Mouse (Mus musculus): Measurements from ENCODE around the gene Hsd3b6. TPM values are rescaled to one million over a fixed set of nuclear protein-coding genes. Genes with fewer than 3 reads are reported as not detected.

Hsd3b6 gene
- polyA plus RNA-seq (2014; fragmentation: Nextera tagmentation; extraction: Ambion mirVana) = 29.0 and 32.1 TPM in 2 replicates

- ATAC-seq (replicated peaks; ENCODE audit: low FRiP score) (peak; percentile 76), DNase-seq (ENCODE audit: low spot score) (no peak)
- Histone ChIP-seq H3K4me2 (no peak within 1 kb of the TSS), H3K9me3 (ENCODE audit: control insufficient read depth, low read length) (no peaks in the 10 kb centered on the region), H3K4me1 (replicated peaks; ENCODE audit: control insufficient read depth, insufficient read depth, low read length) (no peaks in the 10 kb centered on the region), H3K9ac (ENCODE audit: low read depth, low read length) (no peak within 1 kb of the TSS), H3K27ac (ENCODE audit: low read depth, low read length) (no peak within 1 kb of the TSS), H3K36me3 (ENCODE audit: control insufficient read depth, insufficient read depth, low read length) (no peaks in the 10 kb centered on the region), H3K4me3 (ENCODE audit: low read depth, low read length) (no peak within 1 kb of the TSS), H3K27me3 (replicated peaks; ENCODE audit: control insufficient read depth, insufficient read depth, low read length) (no peaks in the 10 kb centered on the region)
- WGBS = 60% methylated on average over 6 of the region's 6 CpGs
Measured at GRCm38 (mm10) chr3:98814101-98814670, at the start of gene Hsd3b6. Hsd3b6 (minus strand) TSS chr3:98814443.

GRCm38 (mm10) chr3:98862800-98863199 lies 48.6 kb upstream of the Hsd3b6 start:
- Histone ChIP-seq H3K36me3 (ENCODE audit: control insufficient read depth, insufficient read depth, low read length) (no peaks in the 10 kb centered on the region), H3K27me3 (replicated peaks; ENCODE audit: control insufficient read depth, insufficient read depth, low read length) (no peaks in the 10 kb centered on the region), H3K27ac (ENCODE audit: low read depth, low read length) (no peak overlapping the region), H3K4me3 (ENCODE audit: low read depth, low read length) (no peak overlapping the region), H3K4me1 (replicated peaks; ENCODE audit: control insufficient read depth, insufficient read depth, low read length) (no peaks in the 10 kb centered on the region), H3K4me2 (no peak overlapping the region), H3K9ac (ENCODE audit: low read depth, low read length) (no peak overlapping the region), H3K9me3 (ENCODE audit: control insufficient read depth, low read length) (no peaks in the 10 kb centered on the region)
- DNase-seq (ENCODE audit: low spot score) = no peak
- WGBS = 79% methylated on average over 1 of the region's 1 CpGs
- ATAC-seq (replicated peaks; ENCODE audit: low FRiP score) = no peak

GRCm38 (mm10) chr3:98859576-98859975 lies 45.3 kb upstream of the Hsd3b6 start, which contains the start of gene Hsd3b1:
Hsd3b1 (minus strand) TSS chr3:98859794.
- WGBS = 83% methylated on average over 3 of the region's 3 CpGs
- Histone ChIP-seq H3K4me3 (ENCODE audit: low read depth, low read length) (no peak within 1 kb of the TSS), H3K4me1 (replicated peaks; ENCODE audit: control insufficient read depth, insufficient read depth, low read length) (peaks cover 7% of the 10 kb centered on the region), H3K4me2 (peak within 1 kb of the TSS; percentile 1; the same call in 1 of the 2 replicates), H3K27ac (ENCODE audit: low read depth, low read length) (peak within 1 kb of the TSS; percentile 21; the same call in 1 of the 2 replicates), H3K9ac (ENCODE audit: low read depth, low read length) (no peak within 1 kb of the TSS), H3K27me3 (replicated peaks; ENCODE audit: control insufficient read depth, insufficient read depth, low read length) (no peaks in the 10 kb centered on the region), H3K9me3 (ENCODE audit: control insufficient read depth, low read length) (no peaks in the 10 kb centered on the region), H3K36me3 (ENCODE audit: control insufficient read depth, insufficient read depth, low read length) (no peaks in the 10 kb centered on the region)
- DNase-seq (ENCODE audit: low spot score) (no peak), ATAC-seq (replicated peaks; ENCODE audit: low FRiP score) (no peak)

GRCm38 (mm10) chr3:98858051-98858450 lies 43.8 kb upstream of the Hsd3b6 start:
- H3K4me2 ChIP-seq = peak overlapping the region; percentile 20; the same call in 1 of the 2 replicates
- H3K9me3 ChIP-seq (ENCODE audit: control insufficient read depth, low read length) = no peaks in the 10 kb centered on the region
- no peak for ATAC-seq (replicated peaks; ENCODE audit: low FRiP score)
- H3K36me3 ChIP-seq (ENCODE audit: control insufficient read depth, insufficient read depth, low read length) = no peaks in the 10 kb centered on the region
- H3K27ac ChIP-seq (ENCODE audit: low read depth, low read length) = peak overlapping the region; percentile 48
- H3K9ac ChIP-seq (ENCODE audit: low read depth, low read length) = no peak overlapping the region
- DNase-seq (ENCODE audit: low spot score) = no peak
- no peak overlapping the region for H3K4me3 ChIP-seq (ENCODE audit: low read depth, low read length)
- H3K4me1 ChIP-seq (replicated peaks; ENCODE audit: control insufficient read depth, insufficient read depth, low read length) = peaks cover 11% of the 10 kb centered on the region
- no peaks in the 10 kb centered on the region for H3K27me3 ChIP-seq (replicated peaks; ENCODE audit: control insufficient read depth, insufficient read depth, low read length)
- 34% methylated on average over 2 of the region's 2 CpGs for WGBS

GRCm38 (mm10) chr3:98856892-98857291 lies 42.6 kb upstream of the Hsd3b6 start:
- Histone ChIP-seq H3K9ac (ENCODE audit: low read depth, low read length) (no peak overlapping the region), H3K27ac (ENCODE audit: low read depth, low read length) (peak overlapping the region; percentile 68), H3K36me3 (ENCODE audit: control insufficient read depth, insufficient read depth, low read length) (no peaks in the 10 kb centered on the region), H3K27me3 (replicated peaks; ENCODE audit: control insufficient read depth, insufficient read depth, low read length) (no peaks in the 10 kb centered on the region), H3K4me3 (ENCODE audit: low read depth, low read length) (no peak overlapping the region), H3K4me1 (replicated peaks; ENCODE audit: control insufficient read depth, insufficient read depth, low read length) (peaks cover 11% of the 10 kb centered on the region), H3K4me2 (peak overlapping the region; percentile 33; the same call in 1 of the 2 replicates), H3K9me3 (ENCODE audit: control insufficient read depth, low read length) (no peaks in the 10 kb centered on the region)
- DNase-seq (ENCODE audit: low spot score) (no peak), ATAC-seq (replicated peaks; ENCODE audit: low FRiP score) (peak; percentile 84)
- 13% methylated on average over 1 of the region's 1 CpGs for WGBS

GRCm38 (mm10) chr3:98855160-98855559 lies 40.9 kb upstream of the Hsd3b6 start:
- H3K27ac ChIP-seq (ENCODE audit: low read depth, low read length) = peak overlapping the region; percentile 67
- H3K36me3 ChIP-seq (ENCODE audit: control insufficient read depth, insufficient read depth, low read length) = no peaks in the 10 kb centered on the region
- no peak overlapping the region for H3K4me3 ChIP-seq (ENCODE audit: low read depth, low read length)
- H3K27me3 ChIP-seq (replicated peaks; ENCODE audit: control insufficient read depth, insufficient read depth, low read length) = no peaks in the 10 kb centered on the region
- peak overlapping the region; percentile 38 for H3K4me2 ChIP-seq
- no peaks in the 10 kb centered on the region for H3K9me3 ChIP-seq (ENCODE audit: control insufficient read depth, low read length)
- DNase-seq (ENCODE audit: low spot score) (peak; percentile 32), ATAC-seq (replicated peaks; ENCODE audit: low FRiP score) (peak; percentile 93)
- 41% methylated on average over 3 of the region's 3 CpGs for WGBS
- H3K9ac ChIP-seq (ENCODE audit: low read depth, low read length) = 0 out of 2 replicates have a peak overlapping the region, but pooled peaks have one; percentile 14
- H3K4me1 ChIP-seq (replicated peaks; ENCODE audit: control insufficient read depth, insufficient read depth, low read length) = peaks cover 11% of the 10 kb centered on the region

- H3K4me1 ChIP-seq (replicated peaks; ENCODE audit: control insufficient read depth, insufficient read depth, low read length) = peaks cover 11% of the 10 kb centered on the region
- H3K36me3 ChIP-seq (ENCODE audit: control insufficient read depth, insufficient read depth, low read length) = no peaks in the 10 kb centered on the region
- no peaks in the 10 kb centered on the region for H3K9me3 ChIP-seq (ENCODE audit: control insufficient read depth, low read length)
- no peak for DNase-seq (ENCODE audit: low spot score)
- no peak overlapping the region for H3K9ac ChIP-seq (ENCODE audit: low read depth, low read length)
- no peak overlapping the region for H3K27ac ChIP-seq (ENCODE audit: low read depth, low read length)
- H3K27me3 ChIP-seq (replicated peaks; ENCODE audit: control insufficient read depth, insufficient read depth, low read length) = no peaks in the 10 kb centered on the region
- H3K4me3 ChIP-seq (ENCODE audit: low read depth, low read length) = no peak overlapping the region
- no peak for ATAC-seq (replicated peaks; ENCODE audit: low FRiP score)
- no peak overlapping the region for H3K4me2 ChIP-seq
- 33% methylated on average over 1 of the region's 1 CpGs for WGBS
Measured at GRCm38 (mm10) chr3:98853685-98854084, 39.4 kb upstream of the Hsd3b6 start.

GRCm38 (mm10) chr3:98853051-98853450 lies 38.8 kb upstream of the Hsd3b6 start:
- no peak overlapping the region for H3K9ac ChIP-seq (ENCODE audit: low read depth, low read length)
- DNase-seq (ENCODE audit: low spot score) (no peak), ATAC-seq (replicated peaks; ENCODE audit: low FRiP score) (no peak)
- no peaks in the 10 kb centered on the region for H3K9me3 ChIP-seq (ENCODE audit: control insufficient read depth, low read length)
- no peak overlapping the region for H3K4me2 ChIP-seq
- H3K27ac ChIP-seq (ENCODE audit: low read depth, low read length) = no peak overlapping the region
- H3K4me3 ChIP-seq (ENCODE audit: low read depth, low read length) = no peak overlapping the region
- no peaks in the 10 kb centered on the region for H3K36me3 ChIP-seq (ENCODE audit: control insufficient read depth, insufficient read depth, low read length)
- H3K4me1 ChIP-seq (replicated peaks; ENCODE audit: control insufficient read depth, insufficient read depth, low read length) = peaks cover 11% of the 10 kb centered on the region
- no peaks in the 10 kb centered on the region for H3K27me3 ChIP-seq (replicated peaks; ENCODE audit: control insufficient read depth, insufficient read depth, low read length)
- WGBS = 90% methylated on average over 3 of the region's 3 CpGs

GRCm38 (mm10) chr3:98852631-98853030 lies 38.4 kb upstream of the Hsd3b6 start:
- H3K9me3 ChIP-seq (ENCODE audit: control insufficient read depth, low read length) = no peaks in the 10 kb centered on the region
- WGBS = 83% methylated on average over 6 of the region's 6 CpGs
- H3K9ac ChIP-seq (ENCODE audit: low read depth, low read length) = no peak overlapping the region
- no peak overlapping the region for H3K4me3 ChIP-seq (ENCODE audit: low read depth, low read length)
- ATAC-seq (replicated peaks; ENCODE audit: low FRiP score) (no peak), DNase-seq (ENCODE audit: low spot score) (no peak)
- no peaks in the 10 kb centered on the region for H3K36me3 ChIP-seq (ENCODE audit: control insufficient read depth, insufficient read depth, low read length)
- no peak overlapping the region for H3K27ac ChIP-seq (ENCODE audit: low read depth, low read length)
- no peaks in the 10 kb centered on the region for H3K27me3 ChIP-seq (replicated peaks; ENCODE audit: control insufficient read depth, insufficient read depth, low read length)
- H3K4me1 ChIP-seq (replicated peaks; ENCODE audit: control insufficient read depth, insufficient read depth, low read length) = peaks cover 11% of the 10 kb centered on the region
- H3K4me2 ChIP-seq = no peak overlapping the region

All from liver, embryonic 11.5 days (tissue).